Mouse (Mus musculus) cerebellum, adult 2 months (tissue): ENCODE results near the gene Rps6kl1.

ENCODE experiments used
- CTCF ChIP-seq: fragments of 200-500 bp; IDR thresholded peaks from 2 replicates; pipeline ENCODE4 v1.5.1; 2011; ENCODE audit warnings: low read depth, mild to moderate bottlenecking, control low read depth, low read length, moderate library complexity, borderline replicate concordance; ENCODE audit not compliant: insufficient read depth
- POLR2A ChIP-seq: fragments of 200-500 bp; IDR thresholded peaks from 2 replicates; pipeline ENCODE4 v1.6.1; 2011; ENCODE audit warnings: low read length, control low read depth, borderline replicate concordance; ENCODE audit not compliant: insufficient read depth

DNA sequence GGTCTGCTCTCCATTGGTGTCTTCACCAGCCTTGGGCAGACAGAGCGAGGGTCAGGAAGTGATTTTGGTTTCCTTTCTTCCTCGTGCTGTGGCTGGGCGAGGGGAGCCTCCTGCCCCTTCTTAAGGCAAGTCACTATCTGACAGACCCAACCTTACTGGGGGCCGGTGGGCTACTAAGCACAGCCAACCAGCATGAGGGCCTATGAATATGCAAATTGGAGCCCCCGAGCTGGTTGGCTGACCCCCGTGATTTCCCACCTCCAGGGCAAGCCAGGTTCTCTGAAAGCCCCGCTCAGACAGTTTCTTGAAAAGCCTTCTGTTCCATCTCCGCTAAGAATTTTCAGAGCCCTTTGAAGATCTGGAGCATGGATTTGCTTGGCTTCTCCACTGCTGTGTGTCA lies 44.8 kb downstream of the Rps6kl1 start:
- TF ChIP-seq POLR2A (no peak), CTCF (no peak)
